Mouse (Mus musculus) forebrain, embryonic 15.5 days (tissue): ENCODE results near the gene Psmc3ip. TPM values are rescaled to one million over a fixed set of nuclear protein-coding genes. Genes with fewer than 3 reads are reported as not detected.
"Not testable (repeated sequence)": the region's sequence is repeated elsewhere in the genome, so short reads cannot be mapped to it uniquely, and the experiment has no call there.

Source experiments
- ATAC-seq: fragments of 200-750 bp; cut with Nextera tagmentation; replicated peaks from 2 replicates; pipeline ENCODE4 v1.8.0; 2017; ENCODE audit warnings: mild to moderate bottlenecking, moderate TSS enrichment, moderate library complexity
- H3K27ac ChIP-seq: fragments of 300-500 bp; sonication (generic); replicated peaks from 2 replicates; pipeline ENCODE4 v1.5.1; 2015; ENCODE audit warnings: mild to moderate bottlenecking, inconsistent platforms
- H3K27me3 ChIP-seq: fragments of 300-500 bp; sonication (generic); 2 replicates; pipeline ENCODE4 v1.6.1; 2015; ENCODE audit warnings: inconsistent platforms
- H3K36me3 ChIP-seq: fragments of 300-500 bp; sonication (generic); 2 replicates; pipeline ENCODE4 v1.6.1; 2015; ENCODE audit warnings: mild to moderate bottlenecking, inconsistent platforms
- H3K4me1 ChIP-seq: fragments of 300-500 bp; sonication (generic); 2 replicates; pipeline ENCODE4 v1.6.1; 2015; ENCODE audit warnings: inconsistent platforms
- H3K4me2 ChIP-seq: fragments of 300-500 bp; sonication (generic); replicated peaks from 2 replicates; pipeline ENCODE4 v1.6.1; 2015; ENCODE audit warnings: mild to moderate bottlenecking, inconsistent platforms
- H3K4me3 ChIP-seq: fragments of 300-500 bp; sonication (generic); 2 replicates; pipeline ENCODE4 v1.5.1; 2015; ENCODE audit warnings: mild to moderate bottlenecking, inconsistent platforms
- H3K9ac ChIP-seq: fragments of 300-500 bp; sonication (generic); replicated peaks from 2 replicates; pipeline ENCODE4 v1.6.1; 2015; ENCODE audit warnings: mild to moderate bottlenecking, inconsistent platforms
- H3K9me3 ChIP-seq: fragments of 300-500 bp; sonication (generic); 2 replicates; pipeline ENCODE4 v1.6.1; 2016; ENCODE audit warnings: inconsistent platforms
- WGBS: fragments of 180-500 bp; shearing (Covaris S2); methylation state at CpG from one replicate; pipeline ENCODE4 v1.1.7; 2015; ENCODE audit warnings: mixed read lengths; 5-methylcytosine and 5-hydroxymethylcytosine counted together
- polyA plus RNA-seq: library from polyadenylated mRNA; unstranded; fragments of >200 nt; fragmentation: Nextera tagmentation; extraction: Ambion mirVana; gene quantifications from 2 replicates; pipeline ENCODE4 v1.2.1, GENCODE M21; 2015

Psmc3ip gene
- polyA plus RNA-seq, 1 experiment from 2014 or later: 40.5 TPM

GRCm38 (mm10) chr11:101131187-101131586 lies 36.0 kb upstream of the Psmc3ip start:
- no peak for ATAC-seq
- Histone ChIP-seq H3K27me3 (no peaks in the 10 kb centered on the region), H3K4me1 (no peaks in the 10 kb centered on the region), H3K9me3 (no peaks in the 10 kb centered on the region), H3K36me3 (peaks cover 7% of the 10 kb centered on the region), H3K27ac (no peak overlapping the region), H3K9ac (no peak overlapping the region), H3K4me3 (no peak overlapping the region), H3K4me2 (no peak overlapping the region)
- WGBS: 72% methylated on average over 2 of the region's 2 CpGs

- Histone ChIP-seq H3K36me3 (peaks cover 15% of the 10 kb centered on the region), H3K27me3 (no peaks in the 10 kb centered on the region), H3K4me3 (no peak overlapping the region), H3K9me3 (no peaks in the 10 kb centered on the region), H3K4me1 (no peaks in the 10 kb centered on the region), H3K4me2 (no peak overlapping the region), H3K9ac (no peak overlapping the region), H3K27ac (no peak overlapping the region)
- 57% methylated on average over 18 of the region's 18 CpGs for WGBS
- ATAC-seq: no peak
These were observed 35.0 kb upstream of the Psmc3ip start for GRCm38 (mm10) chr11:101130056-101130756.

- no peak overlapping the region for H3K27ac ChIP-seq
- 82% methylated on average over 11 of the region's 11 CpGs for WGBS
- H3K36me3 ChIP-seq: peaks cover 15% of the 10 kb centered on the region
- no peak for ATAC-seq
- no peak overlapping the region for H3K9ac ChIP-seq
- H3K9me3 ChIP-seq: no peaks in the 10 kb centered on the region
- H3K4me2 ChIP-seq: no peak overlapping the region
- H3K4me3 ChIP-seq: no peak overlapping the region
- H3K4me1 ChIP-seq: no peaks in the 10 kb centered on the region
- no peaks in the 10 kb centered on the region for H3K27me3 ChIP-seq
These were observed 33.9 kb upstream of the Psmc3ip start for GRCm38 (mm10) chr11:101128996-101129577.

GRCm38 (mm10) chr11:101127075-101127474 lies 31.8 kb upstream of the Psmc3ip start:
- Histone ChIP-seq H3K4me3 (no peak overlapping the region), H3K27me3 (no peaks in the 10 kb centered on the region), H3K4me1 (no peaks in the 10 kb centered on the region), H3K9ac (no peak overlapping the region), H3K9me3 (no peaks in the 10 kb centered on the region), H3K4me2 (no peak overlapping the region), H3K36me3 (peaks cover 28% of the 10 kb centered on the region), H3K27ac (no peak overlapping the region)
- 100% methylated on average over 1 of the region's 1 CpGs for WGBS
- no peak for ATAC-seq

- not testable (repeated sequence) for ATAC-seq
- 96% methylated on average over 9 of the region's 9 CpGs for WGBS
These were observed 29.8 kb upstream of the Psmc3ip start for GRCm38 (mm10) chr11:101125008-101125407.

GRCm38 (mm10) chr11:101124494-101124893 lies 29.3 kb upstream of the Psmc3ip start:
- WGBS: 96% methylated on average over 8 of the region's 8 CpGs
- Histone ChIP-seq H3K36me3 (peaks cover 28% of the 10 kb centered on the region), H3K4me1 (peaks cover 18% of the 10 kb centered on the region)
- H3K4me3 ChIP-seq, H3K9me3 ChIP-seq, H3K27me3 ChIP-seq, ATAC-seq, H3K9ac ChIP-seq, H3K4me2 ChIP-seq, H3K27ac ChIP-seq: not testable (repeated sequence)

More at GRCm38 (mm10) chr11:101125008-101125407, 29.8 kb upstream of the Psmc3ip start:
- H3K9me3 ChIP-seq, H3K4me2 ChIP-seq, H3K27me3 ChIP-seq, H3K27ac ChIP-seq, H3K4me3 ChIP-seq, H3K9ac ChIP-seq: not testable (repeated sequence)
- Histone ChIP-seq H3K36me3 (peaks cover 28% of the 10 kb centered on the region), H3K4me1 (peaks cover 18% of the 10 kb centered on the region)

- H3K36me3 ChIP-seq: peaks cover 17% of the 10 kb centered on the region
- H3K4me1 ChIP-seq: peaks cover 41% of the 10 kb centered on the region
- peak overlapping the region; percentile 93 for H3K4me2 ChIP-seq
- H3K4me3 ChIP-seq: peak overlapping the region; percentile 74
- peak overlapping the region; percentile 80 for H3K9ac ChIP-seq
- ATAC-seq: no peak
- 20% methylated on average over 19 of the region's 19 CpGs for WGBS
- H3K27ac ChIP-seq: peak overlapping the region; percentile 89
- H3K9me3 ChIP-seq: no peaks in the 10 kb centered on the region
- no peaks in the 10 kb centered on the region for H3K27me3 ChIP-seq
These were observed 25.4 kb upstream of the Psmc3ip start for GRCm38 (mm10) chr11:101120545-101121188.

- Histone ChIP-seq H3K27me3 (no peaks in the 10 kb centered on the region), H3K4me2 (peak within 1 kb of the TSS; percentile 93), H3K27ac (peak within 1 kb of the TSS; percentile 89), H3K9me3 (no peaks in the 10 kb centered on the region), H3K4me1 (peaks cover 48% of the 10 kb centered on the region), H3K4me3 (peak within 1 kb of the TSS; percentile 74), H3K9ac (peak within 1 kb of the TSS; percentile 90), H3K36me3 (peaks cover 13% of the 10 kb centered on the region; the same call in 1 of the 2 replicates)
- WGBS: under 1% methylated on average over 61 of the region's 61 CpGs
- peak; percentile 95 for ATAC-seq
These were observed 24.7 kb upstream of the Psmc3ip start, which contains the start of the genes Retreg3 and Tubg1 for GRCm38 (mm10) chr11:101119761-101120544. Gene Retreg3 (minus strand): TSS chr11:101119893. Gene Tubg1 (plus strand): TSS chr11:101119938.

GRCm38 (mm10) chr11:101119131-101119760 lies 24.0 kb upstream of the Psmc3ip start:
- WGBS: under 1% methylated on average over 39 of the region's 39 CpGs
- Histone ChIP-seq H3K4me3 (peak overlapping the region; percentile 74), H3K4me2 (peak overlapping the region; percentile 93), H3K36me3 (peaks cover 13% of the 10 kb centered on the region; the same call in 1 of the 2 replicates), H3K4me1 (peaks cover 55% of the 10 kb centered on the region), H3K9me3 (no peaks in the 10 kb centered on the region), H3K27ac (peak overlapping the region; percentile 88), H3K9ac (peak overlapping the region; percentile 90), H3K27me3 (no peaks in the 10 kb centered on the region)
- peak; percentile 84 for ATAC-seq

- H3K4me1 ChIP-seq: peaks cover 55% of the 10 kb centered on the region
These were observed 22.9 kb upstream of the Psmc3ip start for GRCm38 (mm10) chr11:101118105-101118504.

GRCm38 (mm10) chr11:101115564-101115963 lies 20.3 kb upstream of the Psmc3ip start:
- peaks cover 6% of the 10 kb centered on the region; the same call in 1 of the 2 replicates for H3K36me3 ChIP-seq
- H3K4me1 ChIP-seq: peaks cover 43% of the 10 kb centered on the region
- no peaks in the 10 kb centered on the region for H3K9me3 ChIP-seq
- H3K27me3 ChIP-seq: no peaks in the 10 kb centered on the region
- no peak overlapping the region; the same call in 1 of the 2 replicates for H3K9ac ChIP-seq
- no peak for ATAC-seq
- WGBS: 15% methylated on average over 2 of the region's 2 CpGs
- H3K4me3 ChIP-seq: no peak overlapping the region
- peak overlapping the region; percentile 51 for H3K27ac ChIP-seq
- no peak overlapping the region for H3K4me2 ChIP-seq

More at GRCm38 (mm10) chr11:101118105-101118504, 22.9 kb upstream of the Psmc3ip start:
- H3K4me3 ChIP-seq: peak overlapping the region; percentile 74; the same call in 1 of the 2 replicates
- H3K27ac ChIP-seq: no peak overlapping the region
- no peak for ATAC-seq
- H3K4me2 ChIP-seq: peak overlapping the region; percentile 93
- H3K9me3 ChIP-seq: no peaks in the 10 kb centered on the region
- H3K27me3 ChIP-seq: no peaks in the 10 kb centered on the region
- peaks cover 9% of the 10 kb centered on the region for H3K36me3 ChIP-seq
- 61% methylated on average over 4 of the region's 4 CpGs for WGBS
- H3K9ac ChIP-seq: peak overlapping the region; percentile 90; the same call in 1 of the 2 replicates
